Mouse (Mus musculus): ENCODE results near the gene Kif24. TPM values are rescaled to one million over a fixed set of nuclear protein-coding genes. Genes with fewer than 3 reads are reported as not detected.

Gene Kif24
- polyA plus RNA-seq, 1 experiment from 2014 or later, result 4.0 TPM

DNA sequence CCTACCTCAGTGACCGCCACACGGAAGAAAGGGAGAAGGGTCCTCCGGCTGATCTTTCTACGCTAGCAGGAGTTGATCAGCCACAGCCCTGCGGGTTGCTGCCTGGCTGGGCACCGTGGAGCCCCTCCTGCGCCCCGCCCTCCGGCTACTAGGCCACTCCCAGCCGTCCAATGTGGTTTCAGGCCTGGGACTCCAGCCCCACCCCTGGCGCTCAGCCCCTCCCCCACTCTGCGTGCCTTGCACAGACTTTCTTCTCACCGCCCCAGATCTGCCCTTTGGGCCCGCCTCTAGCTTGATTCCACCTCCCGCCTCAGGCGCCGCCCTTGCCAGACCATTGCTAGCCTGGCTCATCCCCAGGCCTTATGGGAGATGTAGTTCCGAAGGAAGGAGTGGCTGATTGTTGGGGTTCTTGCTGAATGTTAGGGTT is 38.3 kb upstream of the Kif24 start, which contains the start of gene AI464131:
TSS of gene AI464131 (minus strand) at position 91 of the 427 bp plus-strand sequence.
- peak within 1 kb of the TSS; percentile 66 for H3K9ac ChIP-seq (ENCODE audit: low read depth, low read length)
- peak within 1 kb of the TSS; percentile 54 for H3K4me3 ChIP-seq (ENCODE audit: low read length)
- peak within 1 kb of the TSS; percentile 86 for H3K4me2 ChIP-seq (ENCODE audit: low read depth, low read length)
- peak within 1 kb of the TSS; percentile 52 for H3K27ac ChIP-seq (ENCODE audit: low read length)
- ATAC-seq, result peak; percentile 94
- WGBS, result under 1% methylated on average over 16 of the region's 18 CpGs
- peaks cover 36% of the 10 kb centered on the region for H3K4me1 ChIP-seq (ENCODE audit: control insufficient read depth, insufficient read depth, low read length)
- H3K36me3 ChIP-seq (ENCODE audit: control insufficient read depth, insufficient read depth, low read length), result peaks cover 13% of the 10 kb centered on the region
- H3K9me3 ChIP-seq (ENCODE audit: control insufficient read depth, low read length), result no peaks in the 10 kb centered on the region
- peaks cover 30% of the 10 kb centered on the region for H3K27me3 ChIP-seq (replicated peaks; ENCODE audit: control insufficient read depth, insufficient read depth, low read length)

DNA sequence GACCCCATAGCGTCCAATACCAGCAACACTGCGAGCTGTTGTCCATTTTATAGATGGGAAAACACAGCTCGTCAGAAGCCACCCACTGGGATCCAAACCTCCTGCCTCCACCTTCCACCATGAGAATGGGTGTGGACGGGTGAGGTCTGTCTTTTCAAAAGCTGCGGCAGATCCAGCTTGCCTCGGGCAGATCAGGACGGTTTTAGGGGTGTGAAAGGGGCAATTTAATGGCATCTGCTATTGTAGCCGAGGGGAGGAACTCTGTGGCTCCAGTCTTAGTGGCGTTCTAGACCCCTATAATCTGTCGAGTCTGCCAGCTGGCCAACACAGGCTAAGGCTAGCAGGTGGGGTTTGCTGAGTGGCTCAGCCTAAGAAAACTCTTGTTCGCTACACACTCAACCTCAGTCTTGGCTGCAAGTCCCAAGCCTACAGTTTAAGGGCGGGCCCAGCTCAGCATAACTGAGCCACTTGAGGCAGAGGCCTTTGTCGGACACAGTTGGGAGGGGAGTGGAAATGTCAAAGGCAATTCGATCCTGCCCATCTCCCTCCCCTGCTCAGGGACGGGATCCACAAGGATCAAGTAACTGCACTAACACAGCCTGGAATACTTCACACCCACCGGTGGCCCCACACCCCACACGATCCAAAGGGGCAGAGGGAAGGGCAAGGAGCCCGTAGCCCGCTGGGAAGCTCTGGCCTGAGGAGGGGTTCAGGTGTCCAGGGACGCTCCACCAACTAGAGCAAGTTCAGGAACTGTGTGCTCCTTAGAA is 37.7 kb upstream of the Kif24 start:
- no peaks in the 10 kb centered on the region for H3K9me3 ChIP-seq (ENCODE audit: control insufficient read depth, low read length)
- peak; percentile 51 for ATAC-seq
- 13% methylated on average over 20 of the region's 20 CpGs for WGBS
- H3K27ac ChIP-seq (ENCODE audit: low read length), result peak overlapping the region; percentile 52
- H3K4me2 ChIP-seq (ENCODE audit: low read depth, low read length), result peak overlapping the region; percentile 86
- peaks cover 39% of the 10 kb centered on the region for H3K4me1 ChIP-seq (ENCODE audit: control insufficient read depth, insufficient read depth, low read length)
- H3K9ac ChIP-seq (ENCODE audit: low read depth, low read length), result peak overlapping the region; percentile 66
- H3K27me3 ChIP-seq (replicated peaks; ENCODE audit: control insufficient read depth, insufficient read depth, low read length), result peaks cover 35% of the 10 kb centered on the region
- H3K4me3 ChIP-seq (ENCODE audit: low read length), result peak overlapping the region; percentile 54
- peaks cover 18% of the 10 kb centered on the region for H3K36me3 ChIP-seq (ENCODE audit: control insufficient read depth, insufficient read depth, low read length)

DNA sequence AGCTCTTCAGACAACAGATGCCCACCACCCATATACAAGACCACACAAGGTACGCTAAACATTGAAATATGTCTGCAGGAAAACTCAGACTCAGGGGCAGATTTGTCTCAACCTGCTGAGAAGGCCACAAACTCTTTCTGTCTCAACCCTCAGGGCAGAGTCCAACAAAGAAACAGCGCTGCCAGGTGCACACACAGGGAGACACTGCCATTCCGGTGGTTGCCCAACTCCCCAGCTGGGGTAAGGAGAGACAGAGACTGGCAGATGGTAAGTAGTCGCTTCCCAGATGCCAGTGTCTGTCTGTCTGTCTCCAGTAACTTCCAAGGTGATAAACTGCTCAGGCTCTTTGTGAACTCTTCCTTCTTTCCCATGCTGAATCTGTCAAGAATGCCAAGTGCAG is 36.1 kb upstream of the Kif24 start:
- no peak overlapping the region for H3K9ac ChIP-seq (ENCODE audit: low read depth, low read length)
- no peak for ATAC-seq
- peak overlapping the region; percentile 6; the same call in 1 of the 2 replicates for H3K4me2 ChIP-seq (ENCODE audit: low read depth, low read length)
- no peak overlapping the region for H3K27ac ChIP-seq (ENCODE audit: low read length)
- WGBS, result 63% methylated on average over 4 of the region's 4 CpGs
- H3K9me3 ChIP-seq (ENCODE audit: control insufficient read depth, low read length), result no peaks in the 10 kb centered on the region
- peaks cover 18% of the 10 kb centered on the region for H3K36me3 ChIP-seq (ENCODE audit: control insufficient read depth, insufficient read depth, low read length)
- no peak overlapping the region for H3K4me3 ChIP-seq (ENCODE audit: low read length)
- peaks cover 33% of the 10 kb centered on the region for H3K4me1 ChIP-seq (ENCODE audit: control insufficient read depth, insufficient read depth, low read length)
- H3K27me3 ChIP-seq (replicated peaks; ENCODE audit: control insufficient read depth, insufficient read depth, low read length), result peaks cover 39% of the 10 kb centered on the region

DNA sequence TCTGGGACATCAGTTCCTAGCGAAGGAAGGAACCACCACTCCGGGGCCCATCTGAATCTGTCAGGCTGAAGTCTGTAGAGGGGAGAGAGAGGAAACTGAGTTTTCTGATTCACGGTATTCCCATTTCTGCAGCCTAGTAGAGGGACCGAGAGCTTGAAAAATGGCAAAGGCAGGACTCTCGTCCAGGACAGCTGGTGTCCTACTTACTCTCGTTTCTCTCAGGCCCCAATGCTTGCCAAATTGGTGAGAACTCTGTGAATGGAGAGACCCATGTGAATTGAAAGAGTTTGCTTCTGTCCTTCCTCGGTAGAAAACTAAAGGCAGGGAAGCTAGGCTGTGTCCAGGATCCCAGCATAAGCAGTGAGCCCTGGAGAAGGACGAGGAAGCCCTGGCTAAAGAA is 34.9 kb upstream of the Kif24 start:
- H3K36me3 ChIP-seq (ENCODE audit: control insufficient read depth, insufficient read depth, low read length), result peaks cover 18% of the 10 kb centered on the region
- no peak overlapping the region for H3K27ac ChIP-seq (ENCODE audit: low read length)
- no peak overlapping the region for H3K4me2 ChIP-seq (ENCODE audit: low read depth, low read length)
- H3K9me3 ChIP-seq (ENCODE audit: control insufficient read depth, low read length), result no peaks in the 10 kb centered on the region
- peaks cover 33% of the 10 kb centered on the region for H3K4me1 ChIP-seq (ENCODE audit: control insufficient read depth, insufficient read depth, low read length)
- 79% methylated on average over 8 of the region's 8 CpGs for whole genome bisulfite sequencing
- H3K4me3 ChIP-seq (ENCODE audit: low read length), result no peak overlapping the region
- H3K9ac ChIP-seq (ENCODE audit: low read depth, low read length), result no peak overlapping the region
- no peak for ATAC-seq
- peaks cover 39% of the 10 kb centered on the region for H3K27me3 ChIP-seq (replicated peaks; ENCODE audit: control insufficient read depth, insufficient read depth, low read length)

DNA sequence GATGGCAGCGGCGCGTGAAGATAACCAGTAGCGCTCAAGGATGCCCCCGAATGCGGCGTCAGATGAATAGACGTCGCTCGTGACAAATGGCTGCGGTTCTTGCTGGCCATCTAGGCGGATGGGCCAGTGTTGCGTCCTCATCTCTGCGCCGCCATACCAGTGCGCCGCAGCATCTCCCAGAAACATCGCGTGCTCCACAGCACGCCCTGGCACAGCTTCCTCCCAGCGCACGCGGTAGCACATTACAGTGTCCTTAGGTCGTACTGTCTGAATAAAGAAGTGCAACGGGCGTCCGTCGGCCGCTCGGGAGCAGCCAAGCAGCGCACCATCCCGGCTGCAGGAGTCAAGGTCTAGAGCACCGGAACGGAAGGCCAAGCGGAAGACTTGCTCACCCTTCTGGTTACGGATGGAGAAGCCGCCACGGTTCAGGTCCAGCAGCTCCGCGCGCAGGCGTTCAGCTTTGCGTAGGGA is 34.3 kb upstream of the Kif24 start:
- Histone ChIP-seq H3K4me1 (ENCODE audit: control insufficient read depth, insufficient read depth, low read length) (peaks cover 35% of the 10 kb centered on the region), H3K27me3 (replicated peaks; ENCODE audit: control insufficient read depth, insufficient read depth, low read length) (peaks cover 39% of the 10 kb centered on the region)
- no peak for ATAC-seq

DNA sequence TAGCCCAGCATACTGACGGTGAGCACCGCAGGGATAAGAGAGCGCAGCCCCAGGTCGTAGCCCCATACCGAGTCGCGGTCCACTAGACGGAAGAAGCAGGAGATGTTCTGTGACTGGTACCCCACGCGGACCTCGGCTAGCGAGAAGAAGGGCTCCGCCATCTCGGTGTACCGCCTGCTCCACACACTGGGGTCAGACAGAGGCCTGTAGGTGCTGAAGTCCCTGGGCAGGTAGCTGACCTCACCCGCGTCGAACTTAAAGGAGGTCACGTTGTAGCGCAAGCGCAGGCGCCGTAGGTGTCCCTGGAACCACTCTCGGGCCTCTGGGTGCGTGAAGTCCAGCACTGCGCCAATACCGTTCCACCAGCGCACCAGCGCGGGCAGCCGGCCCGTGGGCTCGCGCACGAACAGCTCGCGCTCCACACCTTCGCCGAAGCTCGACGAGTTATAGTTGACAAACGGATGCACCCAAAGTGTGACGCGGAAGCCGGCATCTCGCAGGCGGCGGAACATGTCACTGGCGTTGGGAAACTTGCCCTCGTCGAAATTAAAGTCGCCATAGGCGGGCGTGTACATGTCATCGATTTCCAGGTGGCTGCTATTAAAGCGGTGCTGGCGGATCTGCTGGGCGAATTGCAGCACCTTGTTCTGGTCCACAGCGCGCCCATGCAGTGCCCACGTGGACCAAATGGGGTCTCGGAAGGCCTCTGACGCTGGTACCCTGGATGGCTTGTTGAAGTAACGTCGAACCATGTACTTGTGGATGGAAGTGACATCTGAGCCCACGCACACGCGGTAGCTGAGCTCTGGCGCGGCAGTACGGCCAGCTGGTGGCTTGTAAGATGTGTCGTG is 33.5 kb upstream of the Kif24 start:
- no peak for ATAC-seq
- H3K4me2 ChIP-seq (ENCODE audit: low read depth, low read length), result peak overlapping the region; percentile 49
- no peak overlapping the region for H3K9ac ChIP-seq (ENCODE audit: low read depth, low read length)
- 17% methylated on average over 72 of the region's 72 CpGs for WGBS
- H3K27ac ChIP-seq (ENCODE audit: low read length), result no peak overlapping the region
- H3K9me3 ChIP-seq (ENCODE audit: control insufficient read depth, low read length), result no peaks in the 10 kb centered on the region
- peaks cover 18% of the 10 kb centered on the region for H3K36me3 ChIP-seq (ENCODE audit: control insufficient read depth, insufficient read depth, low read length)
- peaks cover 39% of the 10 kb centered on the region for H3K27me3 ChIP-seq (replicated peaks; ENCODE audit: control insufficient read depth, insufficient read depth, low read length)
- peak overlapping the region; percentile 33 for H3K4me3 ChIP-seq (ENCODE audit: low read length)
- peaks cover 36% of the 10 kb centered on the region for H3K4me1 ChIP-seq (ENCODE audit: control insufficient read depth, insufficient read depth, low read length)

More for the DNA sequence above, 34.3 kb upstream of the Kif24 start:
- H3K9ac ChIP-seq (ENCODE audit: low read depth, low read length), result no peak overlapping the region
- H3K27ac ChIP-seq (ENCODE audit: low read length), result no peak overlapping the region
- no peaks in the 10 kb centered on the region for H3K9me3 ChIP-seq (ENCODE audit: control insufficient read depth, low read length)
- peak overlapping the region; percentile 33 for H3K4me3 ChIP-seq (ENCODE audit: low read length)
- peak overlapping the region; percentile 40 for H3K4me2 ChIP-seq (ENCODE audit: low read depth, low read length)
- 27% methylated on average over 43 of the region's 43 CpGs for WGBS
- peaks cover 18% of the 10 kb centered on the region for H3K36me3 ChIP-seq (ENCODE audit: control insufficient read depth, insufficient read depth, low read length)

DNA sequence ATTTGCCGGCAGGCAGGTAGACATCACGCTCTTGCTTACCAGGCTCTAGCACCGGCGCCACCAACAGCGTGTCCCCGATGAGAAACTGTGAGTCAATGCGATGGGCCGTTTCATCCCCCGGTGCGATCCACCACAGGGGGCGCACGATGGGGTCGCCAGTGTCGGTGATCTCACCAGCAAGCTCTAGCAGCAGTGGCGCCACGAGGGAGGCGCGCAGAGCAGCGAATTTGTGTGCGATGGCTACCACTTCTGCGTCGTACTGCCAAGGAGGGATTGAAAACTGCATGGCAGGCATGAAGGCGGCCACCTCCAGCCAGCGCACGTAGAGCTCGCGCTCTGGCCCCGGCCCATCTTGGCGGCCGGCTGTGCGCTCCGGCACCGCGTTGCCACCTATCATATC is 32.9 kb upstream of the Kif24 start:
- H3K9me3 ChIP-seq (ENCODE audit: control insufficient read depth, low read length), result no peaks in the 10 kb centered on the region
- peaks cover 39% of the 10 kb centered on the region for H3K27me3 ChIP-seq (replicated peaks; ENCODE audit: control insufficient read depth, insufficient read depth, low read length)
- H3K27ac ChIP-seq (ENCODE audit: low read length), result no peak overlapping the region
- H3K9ac ChIP-seq (ENCODE audit: low read depth, low read length), result no peak overlapping the region
- no peak for ATAC-seq
- peaks cover 41% of the 10 kb centered on the region for H3K4me1 ChIP-seq (ENCODE audit: control insufficient read depth, insufficient read depth, low read length)
- WGBS, result 16% methylated on average over 34 of the region's 34 CpGs
- peaks cover 18% of the 10 kb centered on the region for H3K36me3 ChIP-seq (ENCODE audit: control insufficient read depth, insufficient read depth, low read length)
- peak overlapping the region; percentile 49 for H3K4me2 ChIP-seq (ENCODE audit: low read depth, low read length)
- peak overlapping the region; percentile 33 for H3K4me3 ChIP-seq (ENCODE audit: low read length)

DNA sequence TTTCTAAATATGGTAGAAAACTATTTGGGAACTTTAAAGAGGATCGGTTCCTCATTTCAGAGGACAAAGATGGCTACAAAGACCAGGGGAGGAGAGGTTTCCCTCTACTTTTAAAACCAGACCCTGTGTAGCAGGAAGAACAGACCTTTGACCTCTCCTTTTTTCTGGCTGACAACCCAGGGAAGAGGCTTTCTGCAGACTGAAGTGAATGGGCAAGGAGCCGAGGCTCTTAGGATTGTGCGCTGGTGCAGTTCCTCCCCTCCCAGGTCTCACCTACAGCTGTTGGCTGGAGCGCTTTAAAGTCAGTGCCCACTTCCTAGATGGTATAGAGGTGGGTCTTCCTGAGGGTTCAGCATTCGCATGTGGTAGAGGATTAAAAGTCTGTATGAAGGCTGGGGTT is 32.4 kb upstream of the Kif24 start:
- ATAC-seq, result no peak
- Histone ChIP-seq H3K4me1 (ENCODE audit: control insufficient read depth, insufficient read depth, low read length) (peaks cover 41% of the 10 kb centered on the region), H3K27ac (ENCODE audit: low read length) (no peak overlapping the region), H3K4me2 (ENCODE audit: low read depth, low read length) (no peak overlapping the region), H3K4me3 (ENCODE audit: low read length) (no peak overlapping the region), H3K36me3 (ENCODE audit: control insufficient read depth, insufficient read depth, low read length) (peaks cover 18% of the 10 kb centered on the region), H3K9me3 (ENCODE audit: control insufficient read depth, low read length) (no peaks in the 10 kb centered on the region), H3K27me3 (replicated peaks; ENCODE audit: control insufficient read depth, insufficient read depth, low read length) (peaks cover 37% of the 10 kb centered on the region), H3K9ac (ENCODE audit: low read depth, low read length) (no peak overlapping the region)
- WGBS, result 67% methylated on average over 5 of the region's 5 CpGs

DNA sequence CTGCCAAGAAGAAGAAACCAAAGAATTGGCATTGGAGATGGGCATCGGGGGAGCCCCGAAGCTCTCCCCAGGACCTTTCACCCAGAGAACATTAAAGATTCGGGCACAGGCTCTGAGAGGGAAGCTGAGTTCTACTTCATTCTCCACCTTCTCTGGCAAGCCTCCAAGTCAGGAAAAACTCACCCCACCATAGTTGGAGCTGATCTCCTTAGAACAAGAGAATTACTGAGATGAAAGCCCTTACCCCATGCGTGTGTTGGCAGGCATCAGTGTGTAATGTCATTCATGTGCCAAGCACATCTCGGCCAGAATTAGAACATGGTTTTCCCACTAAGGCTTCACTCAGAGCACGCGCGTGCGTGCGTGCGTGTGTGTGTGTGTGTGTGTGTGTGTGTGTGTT is 31.2 kb upstream of the Kif24 start:
- Histone ChIP-seq H3K27me3 (replicated peaks; ENCODE audit: control insufficient read depth, insufficient read depth, low read length) (peaks cover 34% of the 10 kb centered on the region), H3K9ac (ENCODE audit: low read depth, low read length) (no peak overlapping the region), H3K27ac (ENCODE audit: low read length) (no peak overlapping the region), H3K36me3 (ENCODE audit: control insufficient read depth, insufficient read depth, low read length) (peaks cover 18% of the 10 kb centered on the region), H3K4me1 (ENCODE audit: control insufficient read depth, insufficient read depth, low read length) (peaks cover 35% of the 10 kb centered on the region), H3K4me2 (ENCODE audit: low read depth, low read length) (no peak overlapping the region), H3K4me3 (ENCODE audit: low read length) (no peak overlapping the region), H3K9me3 (ENCODE audit: control insufficient read depth, low read length) (no peaks in the 10 kb centered on the region)
- WGBS, result 87% methylated on average over 11 of the region's 11 CpGs
- no peak for ATAC-seq
